Mouse (Mus musculus): ENCODE measurements around the gene Yif1a. TPM values are rescaled to one million over a fixed set of nuclear protein-coding genes. Genes with fewer than 3 reads are reported as not detected.

Gene Yif1a
- polyA plus RNA-seq, 1 experiment from 2014 or later: 80.6 TPM

- Histone ChIP-seq H3K4me3 (ENCODE audit: low read depth, low read length) (no peak overlapping the region), H3K27me3 (ENCODE audit: control insufficient read depth, insufficient read depth, low read length) (peaks cover 2% of the 10 kb centered on the region; the same call in 1 of the 2 replicates), H3K9ac (ENCODE audit: low read length) (no peak overlapping the region), H3K27ac (ENCODE audit: low read depth, low read length) (no peak overlapping the region), H3K4me2 (no peak overlapping the region), H3K9me3 (ENCODE audit: control insufficient read depth, low read length) (no peaks in the 10 kb centered on the region), H3K4me1 (ENCODE audit: control insufficient read depth, insufficient read depth, low read length) (peaks cover 4% of the 10 kb centered on the region; the same call in 1 of the 2 replicates), H3K36me3 (ENCODE audit: control insufficient read depth, insufficient read depth, low read length) (no peaks in the 10 kb centered on the region)
- WGBS: 79% methylated on average over 10 of the region's 10 CpGs
- peak; percentile 75 for DNase-seq (ENCODE audit: low spot score, missing footprints)
- no peak for ATAC-seq (ENCODE audit: low FRiP score)
Observed at GRCm38 (mm10) chr19:5122492-5122891, 34.2 kb downstream of the Yif1a start.

GRCm38 (mm10) chr19:5123241-5123640, 34.9 kb downstream of the Yif1a start:
- Histone ChIP-seq H3K4me1 (ENCODE audit: control insufficient read depth, insufficient read depth, low read length) (peaks cover 4% of the 10 kb centered on the region; the same call in 1 of the 2 replicates), H3K27me3 (ENCODE audit: control insufficient read depth, insufficient read depth, low read length) (peaks cover 2% of the 10 kb centered on the region; the same call in 1 of the 2 replicates), H3K4me3 (ENCODE audit: low read depth, low read length) (no peak overlapping the region), H3K9me3 (ENCODE audit: control insufficient read depth, low read length) (no peaks in the 10 kb centered on the region), H3K36me3 (ENCODE audit: control insufficient read depth, insufficient read depth, low read length) (no peaks in the 10 kb centered on the region), H3K27ac (ENCODE audit: low read depth, low read length) (no peak overlapping the region), H3K9ac (ENCODE audit: low read length) (no peak overlapping the region), H3K4me2 (no peak overlapping the region)
- DNase-seq (ENCODE audit: low spot score, missing footprints) (no peak), ATAC-seq (ENCODE audit: low FRiP score) (no peak)
- WGBS: 86% methylated on average over 3 of the region's 3 CpGs

GRCm38 (mm10) chr19:5124055-5124614, 35.8 kb downstream of the Yif1a start:
- WGBS: 67% methylated on average over 7 of the region's 7 CpGs
- H3K4me2 ChIP-seq: no peak overlapping the region
- no peaks in the 10 kb centered on the region for H3K36me3 ChIP-seq (ENCODE audit: control insufficient read depth, insufficient read depth, low read length)
- H3K27ac ChIP-seq (ENCODE audit: low read depth, low read length): no peak overlapping the region
- peak; percentile 67 for DNase-seq (ENCODE audit: low spot score, missing footprints)
- ATAC-seq (ENCODE audit: low FRiP score): no peak
- no peaks in the 10 kb centered on the region for H3K4me1 ChIP-seq (ENCODE audit: control insufficient read depth, insufficient read depth, low read length)
- no peak overlapping the region for H3K9ac ChIP-seq (ENCODE audit: low read length)
- no peaks in the 10 kb centered on the region for H3K9me3 ChIP-seq (ENCODE audit: control insufficient read depth, low read length)
- no peak overlapping the region for H3K4me3 ChIP-seq (ENCODE audit: low read depth, low read length)
- H3K27me3 ChIP-seq (ENCODE audit: control insufficient read depth, insufficient read depth, low read length): peaks cover 1% of the 10 kb centered on the region; the same call in 1 of the 2 replicates

GRCm38 (mm10) chr19:5129770-5130169, 41.4 kb downstream of the Yif1a start:
- no peak overlapping the region for H3K9ac ChIP-seq (ENCODE audit: low read length)
- 36% methylated on average over 1 of the region's 1 CpGs for WGBS
- no peak overlapping the region for H3K4me2 ChIP-seq
- H3K9me3 ChIP-seq (ENCODE audit: control insufficient read depth, low read length): no peaks in the 10 kb centered on the region
- no peaks in the 10 kb centered on the region for H3K27me3 ChIP-seq (ENCODE audit: control insufficient read depth, insufficient read depth, low read length)
- DNase-seq (ENCODE audit: low spot score, missing footprints) (peak; percentile 77), ATAC-seq (ENCODE audit: low FRiP score) (no peak)
- no peaks in the 10 kb centered on the region for H3K36me3 ChIP-seq (ENCODE audit: control insufficient read depth, insufficient read depth, low read length)
- no peak overlapping the region for H3K4me3 ChIP-seq (ENCODE audit: low read depth, low read length)
- no peaks in the 10 kb centered on the region for H3K4me1 ChIP-seq (ENCODE audit: control insufficient read depth, insufficient read depth, low read length)
- no peak overlapping the region for H3K27ac ChIP-seq (ENCODE audit: low read depth, low read length)

GRCm38 (mm10) chr19:5131237-5131636, 42.9 kb downstream of the Yif1a start:
- ATAC-seq (ENCODE audit: low FRiP score) (no peak), DNase-seq (ENCODE audit: low spot score, missing footprints) (no peak)
- no peak overlapping the region for H3K9ac ChIP-seq (ENCODE audit: low read length)
- no peaks in the 10 kb centered on the region for H3K9me3 ChIP-seq (ENCODE audit: control insufficient read depth, low read length)
- 72% methylated on average over 4 of the region's 4 CpGs for WGBS
- H3K4me2 ChIP-seq: no peak overlapping the region
- no peaks in the 10 kb centered on the region for H3K27me3 ChIP-seq (ENCODE audit: control insufficient read depth, insufficient read depth, low read length)
- no peaks in the 10 kb centered on the region for H3K36me3 ChIP-seq (ENCODE audit: control insufficient read depth, insufficient read depth, low read length)
- H3K4me1 ChIP-seq (ENCODE audit: control insufficient read depth, insufficient read depth, low read length): no peaks in the 10 kb centered on the region
- H3K4me3 ChIP-seq (ENCODE audit: low read depth, low read length): no peak overlapping the region
- no peak overlapping the region for H3K27ac ChIP-seq (ENCODE audit: low read depth, low read length)

GRCm38 (mm10) chr19:5139640-5140039, 51.3 kb downstream of the Yif1a start:
- no peak for ATAC-seq (ENCODE audit: low FRiP score)
- WGBS: 0% methylated on average over 2 of the region's 2 CpGs
- no peaks in the 10 kb centered on the region for H3K9me3 ChIP-seq (ENCODE audit: control insufficient read depth, low read length)
- no peaks in the 10 kb centered on the region for H3K36me3 ChIP-seq (ENCODE audit: control insufficient read depth, insufficient read depth, low read length)
- peak; percentile 92 for DNase-seq (ENCODE audit: low spot score, missing footprints)
- no peak overlapping the region for H3K9ac ChIP-seq (ENCODE audit: low read length)
- no peak overlapping the region for H3K4me3 ChIP-seq (ENCODE audit: low read depth, low read length)
- no peak overlapping the region for H3K27ac ChIP-seq (ENCODE audit: low read depth, low read length)
- H3K4me1 ChIP-seq (ENCODE audit: control insufficient read depth, insufficient read depth, low read length): no peaks in the 10 kb centered on the region
- H3K27me3 ChIP-seq (ENCODE audit: control insufficient read depth, insufficient read depth, low read length): no peaks in the 10 kb centered on the region
- no peak overlapping the region for H3K4me2 ChIP-seq

Other genes with a start within 250 kb of the Yif1a start
- gene Ccs, start 249.2 kb upstream of the Yif1a start, polyA plus RNA-seq (2014; fragmentation: Nextera tagmentation; extraction: Ambion mirVana): 34.1 and 35.6 TPM in 2 replicates
- gene Ccdc87, start 249.2 kb upstream of the Yif1a start, polyA plus RNA-seq (2014; fragmentation: Nextera tagmentation; extraction: Ambion mirVana): 0.07 and 0.11 TPM in 2 replicates
- 34.1 and 34.9 TPM in 2 replicates for gene Ctsf, start 233.4 kb upstream of the Yif1a start, polyA plus RNA-seq (2014; fragmentation: Nextera tagmentation; extraction: Ambion mirVana)
- 0.86 and 1.2 TPM in 2 replicates for gene Actn3, start 210.6 kb upstream of the Yif1a start, polyA plus RNA-seq (2014; fragmentation: Nextera tagmentation; extraction: Ambion mirVana)
- 12.4 and 13.3 TPM in 2 replicates for gene Zdhhc24, start 209.9 kb upstream of the Yif1a start, polyA plus RNA-seq (2014; fragmentation: Nextera tagmentation; extraction: Ambion mirVana)
- gene Bbs1, start 181.9 kb upstream of the Yif1a start, polyA plus RNA-seq (2014; fragmentation: Nextera tagmentation; extraction: Ambion mirVana): 6.5 and 7.8 TPM in 2 replicates
- gene Dpp3, start 160.3 kb upstream of the Yif1a start, polyA plus RNA-seq (2014; fragmentation: Nextera tagmentation; extraction: Ambion mirVana): 153 and 159 TPM in 2 replicates
- gene Peli3, start 145.4 kb upstream of the Yif1a start, polyA plus RNA-seq (2014; fragmentation: Nextera tagmentation; extraction: Ambion mirVana): 1.3 and 1.5 TPM in 2 replicates
- gene Mrpl11, start 126.4 kb upstream of the Yif1a start, polyA plus RNA-seq (2014; fragmentation: Nextera tagmentation; extraction: Ambion mirVana): 157 and 158 TPM in 2 replicates
- 0.04 TPM in 1 of 2 replicates, not detected in the other for gene Npas4, start 98.2 kb upstream of the Yif1a start, polyA plus RNA-seq (2014; fragmentation: Nextera tagmentation; extraction: Ambion mirVana)
- 4.2 TPM in 2 replicates for gene Slc29a2, start 64.7 kb upstream of the Yif1a start, polyA plus RNA-seq (2014; fragmentation: Nextera tagmentation; extraction: Ambion mirVana)
- 40.1 and 41.7 TPM in 2 replicates for gene B4gat1, start 49.7 kb upstream of the Yif1a start, polyA plus RNA-seq (2014; fragmentation: Nextera tagmentation; extraction: Ambion mirVana)
- 1.6 TPM in 2 replicates for gene AC124502.3, start 49.6 kb upstream of the Yif1a start, polyA plus RNA-seq (2014; fragmentation: Nextera tagmentation; extraction: Ambion mirVana)
- gene Brms1, start 47.2 kb upstream of the Yif1a start, polyA plus RNA-seq (2014; fragmentation: Nextera tagmentation; extraction: Ambion mirVana): 66.1 and 68.4 TPM in 2 replicates
- 0.63 and 1.4 TPM in 2 replicates for gene Rin1, start 38.1 kb upstream of the Yif1a start, polyA plus RNA-seq (2014; fragmentation: Nextera tagmentation; extraction: Ambion mirVana)
- gene Cd248, start 20.5 kb upstream of the Yif1a start, polyA plus RNA-seq (2014; fragmentation: Nextera tagmentation; extraction: Ambion mirVana): 26.7 and 32.2 TPM in 2 replicates
- 1.3 TPM in 2 replicates for gene Tmem151a, start 3.0 kb upstream of the Yif1a start, polyA plus RNA-seq (2014; fragmentation: Nextera tagmentation; extraction: Ambion mirVana)
- gene Cnih2, start 10.0 kb downstream of the Yif1a start, polyA plus RNA-seq (2014; fragmentation: Nextera tagmentation; extraction: Ambion mirVana): 106 and 115 TPM in 2 replicates
- 214 and 231 TPM in 2 replicates for gene Rab1b, start 18.5 kb downstream of the Yif1a start, polyA plus RNA-seq (2014; fragmentation: Nextera tagmentation; extraction: Ambion mirVana)
- gene Klc2, start 30.0 kb downstream of the Yif1a start, polyA plus RNA-seq (2014; fragmentation: Nextera tagmentation; extraction: Ambion mirVana): 24.4 and 25.0 TPM in 2 replicates
- gene Pacs1, start 184.6 kb downstream of the Yif1a start, polyA plus RNA-seq (2014; fragmentation: Nextera tagmentation; extraction: Ambion mirVana): 24.8 and 26.1 TPM in 2 replicates
- 377 and 399 TPM in 2 replicates for gene Sf3b2, start 206.9 kb downstream of the Yif1a start, polyA plus RNA-seq (2014; fragmentation: Nextera tagmentation; extraction: Ambion mirVana)
- gene Gal3st3, start 209.8 kb downstream of the Yif1a start, polyA plus RNA-seq (2014; fragmentation: Nextera tagmentation; extraction: Ambion mirVana): 15.6 TPM in 2 replicates
- gene Catsper1, start 247.2 kb downstream of the Yif1a start, polyA plus RNA-seq (2014; fragmentation: Nextera tagmentation; extraction: Ambion mirVana): not detected in 2 replicates